8 mouse cellular contexts compared by ENCODE assay signal in genomic region chr6:90706490-90706889, GRCm38 (mm10).
DNase-seq lines count a peak whose midpoint lies in the region; ATAC-seq and TF ChIP-seq lines count a peak whose summit lies in the region.

No protein-coding gene starts in this region.

- H3K9me3 ChIP-seq in embryonic facial prominence, embryonic 12.5 days: no peaks in the 10 kb centered on the region
- H3K9me3 ChIP-seq in liver, embryonic 14.5 days (ENCODE audit: control insufficient read depth, low read length): no peaks in the 10 kb centered on the region

- no peak overlapping the region for H3K9ac ChIP-seq in embryonic facial prominence, embryonic 12.5 days
- peak overlapping the region; percentile 57 for H3K9ac ChIP-seq in liver, embryonic 14.5 days (replicated peaks)

- TF ChIP-seq EP300 in liver, embryonic 14.5 days (IDR thresholded peaks at IDR 0.05; ENCODE audit: low read depth): no peak

- TF ChIP-seq CTCF in liver, embryonic 14.5 days (IDR thresholded peaks at IDR 0.05; ENCODE audit: low read depth): no peak

- H3K27ac ChIP-seq in embryonic facial prominence, embryonic 12.5 days: peak overlapping the region; percentile 78
- peak overlapping the region; percentile 96 for H3K27ac ChIP-seq in liver, embryonic 14.5 days

- DNase-seq in layer of hippocampus, adult 11-12 months (ENCODE audit: low spot score): peak; percentile 60
- no peak for DNase-seq in layer of hippocampus, adult 9-10 months (ENCODE audit: low spot score)
- peak; percentile 59 to 62 for DNase-seq in heart, postnatal 14 days
- no peak for DNase-seq in liver, embryonic 14.5 days (ENCODE audit: low read depth in 3 of 3, low spot score in 3 of 3)
- no peak for DNase-seq in urinary bladder, postnatal 4 days (ENCODE audit: low spot score in 2 of 2)
- no peak for DNase-seq in kidney, postnatal 10 days
- no peak for DNase-seq in urinary bladder, postnatal 25 days (ENCODE audit: low spot score)

- H3K4me2 ChIP-seq in embryonic facial prominence, embryonic 12.5 days (replicated peaks): no peak overlapping the region
- peak overlapping the region; percentile 34 for H3K4me2 ChIP-seq in liver, embryonic 14.5 days (ENCODE audit: low read depth)

- peaks cover 40% of the 10 kb centered on the region for H3K4me1 ChIP-seq in embryonic facial prominence, embryonic 12.5 days
- H3K4me1 ChIP-seq in liver, embryonic 14.5 days (replicated peaks; ENCODE audit: control insufficient read depth in 2 of 2, insufficient read depth in 2 of 2, low read length in 1 of 2): peaks cover 81 to 93% of the 10 kb centered on the region in 2 experiments

- no peak overlapping the region for H3K4me3 ChIP-seq in embryonic facial prominence, embryonic 12.5 days
- H3K4me3 ChIP-seq in liver, embryonic 14.5 days (ENCODE audit: insufficient read depth in 1 of 2, low read depth in 2 of 2, low read length in 2 of 2): no peak overlapping the region

- H3K36me3 ChIP-seq in embryonic facial prominence, embryonic 12.5 days: no peaks in the 10 kb centered on the region
- no peaks in the 10 kb centered on the region; the same call in 1 of the 2 replicates for H3K36me3 ChIP-seq in liver, embryonic 14.5 days (replicated peaks; ENCODE audit: control insufficient read depth, insufficient read depth, low read depth)

- 57% methylated on average over 10 of the region's 10 CpGs for WGBS in embryonic facial prominence, embryonic 12.5 days
- WGBS in liver, embryonic 14.5 days (ENCODE audit: insufficient replicate concordance): 63% methylated on average over 10 of the region's 10 CpGs

- ATAC-seq in embryonic facial prominence, embryonic 12.5 days (ENCODE audit: insufficient number of reproducible peaks, insufficient read depth, low FRiP score, low TSS enrichment): no peak
- ATAC-seq in liver, embryonic 14.5 days (ENCODE audit: insufficient read depth): no peak

- no peaks in the 10 kb centered on the region for H3K27me3 ChIP-seq in embryonic facial prominence, embryonic 12.5 days
- H3K27me3 ChIP-seq in liver, embryonic 14.5 days (ENCODE audit: control insufficient read depth, insufficient read depth, low read length): no peaks in the 10 kb centered on the region

- intact Hi-C loops in heart, postnatal 14 days (cut with DNase I): no loop called here

Comparison
In these comparisons a context has a peak if more than half of its experiments do, and no peak if none do; other contexts are left out.
1. DNase-seq: peak in layer of hippocampus, adult 11-12 months (single experiment) and heart, postnatal 14 days (2 of 2); none in layer of hippocampus, adult 9-10 months (single experiment), liver, embryonic 14.5 days (0 of 3), urinary bladder, postnatal 4 days (0 of 2), kidney, postnatal 10 days (single experiment) and urinary bladder, postnatal 25 days (single experiment).